Mouse (Mus musculus) lung, embryonic 14.5 days (tissue): Measurements from ENCODE around the gene Ddx6. TPM values are rescaled to one million over a fixed set of nuclear protein-coding genes. Genes with fewer than 3 reads are reported as not detected.
A peak's percentile ranks its signal among the peaks of the same experiment; 100 is the strongest.

ENCODE experiments used
- ATAC-seq: fragments of 200-750 bp; cut with Nextera tagmentation; 2 replicates; pipeline ENCODE4 v1.8.0; 2017; ENCODE audit warnings: mild to moderate bottlenecking, moderate TSS enrichment, moderate library complexity; ENCODE audit not compliant: insufficient read depth
- DNase-seq: peaks from one replicate; pipeline ENCODE4 v3.0.0-alpha.2; 2015
- H3K27ac ChIP-seq: fragments of 300-500 bp; sonication (generic); 2 replicates; pipeline ENCODE4 v1.5.1; 2014; ENCODE audit warnings: low read depth, mild to moderate bottlenecking, moderate library complexity
- H3K27me3 ChIP-seq: fragments of 300-500 bp; sonication (generic); 2 replicates; pipeline ENCODE4 v1.6.1; 2014; ENCODE audit warnings: low read length, control low read depth; ENCODE audit not compliant: insufficient read depth
- H3K36me3 ChIP-seq: fragments of 300-500 bp; sonication (generic); 2 replicates; pipeline ENCODE4 v1.6.1; 2014; ENCODE audit warnings: control low read depth; ENCODE audit not compliant: insufficient read depth
- H3K4me1 ChIP-seq: fragments of 300-500 bp; sonication (generic); 2 replicates; pipeline ENCODE4 v1.6.1; 2014; ENCODE audit warnings: antibody characterized with exemption, control low read depth; ENCODE audit not compliant: insufficient read depth
- H3K4me2 ChIP-seq: fragments of 300-500 bp; sonication (generic); 2 replicates; pipeline ENCODE4 v1.6.1; 2014; ENCODE audit warnings: mild to moderate bottlenecking
- H3K4me3 ChIP-seq: fragments of 300-500 bp; sonication (generic); 2 replicates; pipeline ENCODE4 v1.5.1; 2014; ENCODE audit warnings: low read depth, low read length
- H3K9ac ChIP-seq: fragments of 300-500 bp; sonication (generic); 2 replicates; pipeline ENCODE4 v1.6.1; 2014
- H3K9me3 ChIP-seq: fragments of 300-500 bp; sonication (generic); 2 replicates; pipeline ENCODE4 v1.6.1; 2016; ENCODE audit warnings: low read depth, low read length, control low read depth
- CTCF ChIP-seq: IDR thresholded peaks from 2 replicates; pipeline ENCODE4 v1.5.1; 2016; ENCODE audit warnings: antibody characterized with exemption, low read depth
- WGBS: fragments of 180-500 bp; shearing (Covaris S2); extraction: QIAGEN DNeasy Blood & Tissue Kit; methylation state at CpG from one replicate; pipeline ENCODE4 v1.1.7; 2014; 5-methylcytosine and 5-hydroxymethylcytosine counted together
- polyA plus RNA-seq: library from polyadenylated mRNA; unstranded; fragments of >200 nt; fragmentation: Nextera tagmentation; extraction: Ambion mirVana; gene quantifications from 2 replicates; pipeline ENCODE4 v1.2.1, GENCODE M21; 2014

Gene Ddx6
- polyA plus RNA-seq, 1 experiment from 2014 or later: 21.6 TPM

DNA sequence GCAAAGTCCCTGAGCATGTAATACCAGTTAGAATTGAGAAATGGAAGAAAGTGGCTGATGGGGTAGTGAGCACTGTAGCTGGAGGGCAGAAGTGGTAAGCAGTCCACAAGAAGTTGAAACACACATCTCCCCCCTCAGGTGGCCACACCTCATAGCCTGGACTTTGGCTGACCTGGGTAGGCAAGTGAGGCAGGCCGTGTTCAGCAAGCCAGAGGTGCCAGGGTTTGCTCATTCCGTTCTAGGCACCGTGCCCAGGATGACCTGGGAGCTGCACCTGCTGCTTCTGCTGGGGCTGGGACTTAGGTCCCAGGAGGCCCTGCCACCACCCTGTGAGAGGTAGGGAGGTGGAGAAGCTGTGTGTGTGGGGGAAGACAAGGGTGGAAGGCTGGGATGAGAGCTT lies 68.3 kb downstream of the Ddx6 start, which contains the start of gene Treh:
Treh (plus strand) TSS at position 229 of the 400 bp plus-strand sequence.
- ATAC-seq: no peak
- Histone ChIP-seq H3K4me2 (no peak within 1 kb of the TSS), H3K27ac (no peak within 1 kb of the TSS), H3K27me3 (no peaks in the 10 kb centered on the region), H3K9ac (no peak within 1 kb of the TSS), H3K36me3 (no peaks in the 10 kb centered on the region), H3K4me1 (no peaks in the 10 kb centered on the region), H3K4me3 (no peak within 1 kb of the TSS), H3K9me3 (no peaks in the 10 kb centered on the region)
- DNase-seq: no peak
- WGBS: 73% methylated on average over 3 of the region's 3 CpGs
- no peak for TF ChIP-seq CTCF

DNA sequence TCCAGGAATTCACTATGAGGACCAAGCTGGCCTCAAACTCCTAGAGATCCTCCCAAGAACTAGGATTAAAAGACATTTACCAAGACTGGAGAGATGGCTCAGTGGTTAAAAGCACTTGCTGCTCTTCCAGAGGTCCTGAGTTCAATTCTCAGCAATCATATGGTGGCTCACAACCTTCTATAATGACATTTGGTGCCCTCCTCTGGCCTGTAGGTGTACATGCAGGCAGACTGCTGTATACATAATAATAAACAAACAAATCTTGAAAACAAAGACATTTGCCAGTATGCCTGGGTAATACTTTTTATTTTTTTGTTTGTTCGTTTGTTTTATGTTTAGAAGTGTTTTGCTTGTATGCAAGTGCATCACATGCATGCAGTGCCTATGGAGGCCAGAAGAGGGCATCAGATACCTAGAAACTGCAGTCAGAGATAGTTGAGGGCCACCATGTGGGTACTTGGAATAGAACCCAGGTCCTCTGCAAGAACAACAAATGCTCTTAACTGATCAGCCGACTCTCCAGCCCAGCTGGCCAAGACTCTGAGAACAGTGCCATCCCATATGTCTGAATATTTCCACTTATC lies 73.7 kb downstream of the Ddx6 start:
- DNase-seq (no peak), ATAC-seq (no peak)
- TF ChIP-seq CTCF: peak; percentile 41
- Histone ChIP-seq H3K4me1 (no peaks in the 10 kb centered on the region), H3K27ac (no peak overlapping the region), H3K4me3 (no peak overlapping the region), H3K36me3 (no peaks in the 10 kb centered on the region), H3K9ac (no peak overlapping the region), H3K27me3 (no peaks in the 10 kb centered on the region), H3K4me2 (no peak overlapping the region), H3K9me3 (no peaks in the 10 kb centered on the region)
- whole genome bisulfite sequencing: 91% methylated on average over 2 of the region's 2 CpGs

DNA sequence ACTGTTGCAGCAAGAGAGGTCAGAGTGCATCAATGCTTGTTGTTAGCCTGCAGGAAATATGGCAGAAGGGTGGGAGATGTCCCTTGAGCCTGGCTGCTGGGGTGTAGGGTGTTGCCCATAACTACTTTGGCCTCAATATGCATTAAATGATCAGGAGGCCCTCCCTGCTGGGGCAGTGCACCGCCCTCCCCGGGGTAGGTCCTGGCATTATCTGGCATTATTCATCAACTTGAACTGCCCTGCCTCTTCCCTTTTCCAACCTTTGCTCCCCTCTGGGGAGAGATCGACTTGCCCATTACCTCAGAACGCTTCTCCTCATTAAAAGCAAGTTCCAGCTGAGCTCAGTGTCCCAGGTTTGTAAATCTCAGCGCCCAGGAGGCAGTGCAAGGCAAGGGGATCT lies 74.9 kb downstream of the Ddx6 start:
- ATAC-seq: no peak
- 72% methylated on average over 5 of the region's 5 CpGs for WGBS
- H3K36me3 ChIP-seq: no peaks in the 10 kb centered on the region

DNA sequence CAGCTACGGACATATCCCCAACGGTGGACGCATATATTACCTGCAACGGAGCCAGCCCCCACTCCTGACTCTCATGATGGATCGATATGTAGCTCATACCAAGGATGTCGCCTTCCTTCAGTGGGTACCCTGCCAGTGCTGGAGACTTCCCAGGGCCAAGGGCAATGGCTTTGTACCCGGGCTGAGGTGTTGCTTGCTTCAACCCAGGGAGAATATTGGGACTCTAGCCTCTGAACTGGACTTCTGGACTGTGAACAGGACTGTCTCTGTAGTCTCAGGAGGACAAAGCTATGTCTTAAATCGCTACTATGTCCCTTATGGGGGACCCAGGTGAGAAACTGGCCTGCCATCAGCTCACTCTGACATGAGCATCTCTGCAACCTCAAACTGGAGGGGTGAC lies 78.4 kb downstream of the Ddx6 start:
- 79% methylated on average over 8 of the region's 8 CpGs for WGBS

More for the DNA sequence above, 74.9 kb downstream of the Ddx6 start:
- Histone ChIP-seq H3K4me2 (no peak overlapping the region), H3K4me1 (no peaks in the 10 kb centered on the region), H3K27ac (no peak overlapping the region), H3K27me3 (no peaks in the 10 kb centered on the region), H3K9ac (no peak overlapping the region), H3K4me3 (no peak overlapping the region), H3K9me3 (no peaks in the 10 kb centered on the region)
- DNase-seq: no peak
- no peak for TF ChIP-seq CTCF

DNA sequence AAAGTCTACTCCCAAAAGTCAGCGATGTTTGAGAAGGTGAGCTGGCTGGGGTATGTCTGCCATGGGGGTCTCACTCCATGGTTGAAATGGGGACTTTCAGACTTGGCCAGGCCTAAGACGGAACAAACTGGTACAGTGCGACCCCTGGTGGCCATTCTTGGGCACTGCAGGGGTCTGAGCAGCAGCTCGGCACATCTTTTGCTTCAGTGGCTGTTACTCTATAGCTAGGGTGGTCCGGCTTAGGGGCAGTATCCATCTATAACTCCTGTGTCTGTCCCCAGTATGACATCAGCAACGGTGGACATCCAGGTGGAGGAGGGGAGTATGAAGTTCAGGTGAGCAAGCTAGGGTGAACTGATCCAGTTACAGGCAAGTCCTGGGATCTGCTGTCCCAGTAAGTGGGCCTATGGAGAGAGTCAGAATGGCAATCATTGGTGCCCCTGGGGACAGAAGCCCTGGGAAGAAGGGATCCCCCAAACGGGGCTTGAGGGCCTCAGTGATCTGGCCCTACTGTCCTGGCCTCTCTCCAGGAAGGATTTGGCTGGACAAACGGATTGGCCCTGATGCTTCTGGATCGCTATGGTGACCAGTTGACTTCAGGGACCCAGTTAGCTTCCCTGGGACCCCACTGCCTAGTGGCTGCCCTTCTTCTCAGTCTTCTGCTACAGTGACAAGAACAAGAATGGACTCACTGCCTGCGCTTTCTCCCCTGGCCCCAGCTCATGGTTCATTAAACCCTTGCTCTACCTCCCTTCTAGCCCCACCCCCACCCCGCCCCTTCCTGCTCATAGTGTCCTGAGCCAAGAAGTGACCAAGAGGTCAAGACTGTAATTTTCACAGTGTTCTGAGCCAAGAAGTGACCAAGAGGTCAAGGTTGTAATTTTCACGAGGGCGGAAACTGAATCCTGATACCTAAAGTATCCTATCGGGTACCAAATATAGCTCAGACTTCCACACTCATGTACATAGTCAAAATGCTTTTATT lies 80.9 kb downstream of the Ddx6 start:
- ATAC-seq (peak; percentile 76), DNase-seq (peak; percentile 90)
- H3K4me1 ChIP-seq: no peaks in the 10 kb centered on the region
- no peak overlapping the region for H3K9ac ChIP-seq
- H3K27ac ChIP-seq: no peak overlapping the region
- no peak overlapping the region for H3K4me2 ChIP-seq
- WGBS: 38% methylated on average over 14 of the region's 14 CpGs
- TF ChIP-seq CTCF: peak; percentile 99
- H3K36me3 ChIP-seq: peaks cover 39% of the 10 kb centered on the region
- H3K27me3 ChIP-seq: no peaks in the 10 kb centered on the region
- H3K4me3 ChIP-seq: no peak overlapping the region
- no peaks in the 10 kb centered on the region for H3K9me3 ChIP-seq

More for the DNA sequence above, 78.4 kb downstream of the Ddx6 start:
- no peak for TF ChIP-seq CTCF
- Histone ChIP-seq H3K9ac (no peak overlapping the region), H3K36me3 (peaks cover 23% of the 10 kb centered on the region), H3K4me2 (no peak overlapping the region), H3K9me3 (no peaks in the 10 kb centered on the region), H3K4me1 (no peaks in the 10 kb centered on the region), H3K4me3 (no peak overlapping the region), H3K27me3 (no peaks in the 10 kb centered on the region), H3K27ac (no peak overlapping the region)
- ATAC-seq (no peak), DNase-seq (no peak)

DNA sequence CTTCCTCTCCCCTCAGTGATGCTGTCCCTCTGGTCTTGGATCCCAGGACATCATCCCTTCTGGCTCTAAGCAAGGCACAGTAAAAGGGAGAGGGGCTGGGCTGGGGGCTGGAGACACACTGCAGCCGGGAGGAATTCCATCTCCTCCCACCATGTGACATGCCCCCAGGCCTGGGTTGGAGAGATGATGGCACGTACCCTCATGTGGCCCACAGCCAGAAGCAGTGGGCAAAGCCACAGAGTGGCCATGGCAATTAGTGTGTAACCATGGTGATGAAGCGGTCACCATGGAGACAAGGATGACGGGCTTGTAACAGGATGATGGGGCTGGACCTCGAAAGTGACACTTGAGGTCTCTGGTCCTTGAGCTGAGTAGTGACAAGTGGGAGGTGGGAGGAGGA lies 81.9 kb downstream of the Ddx6 start:
- no peak for ATAC-seq

DNA sequence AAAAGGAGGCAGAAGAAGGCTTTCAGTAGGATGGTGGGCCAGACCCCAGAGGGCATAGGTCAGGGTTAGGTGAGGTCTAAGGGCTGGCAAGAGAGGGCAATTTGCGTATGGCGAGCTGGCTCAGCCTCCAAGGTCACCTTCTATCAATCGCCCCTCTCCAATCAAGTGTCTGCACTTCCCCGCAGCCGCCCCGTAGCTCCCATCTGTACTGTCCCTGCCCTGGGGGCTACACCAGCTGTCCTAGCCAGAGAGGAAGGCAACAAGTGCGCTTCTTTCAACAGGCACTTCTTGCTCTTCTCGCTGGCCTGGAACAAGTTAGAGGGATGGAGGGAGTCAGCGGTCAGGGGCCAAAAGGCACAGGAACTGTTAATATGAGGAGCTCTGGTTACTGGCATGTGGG lies 83.3 kb downstream of the Ddx6 start:
- WGBS: 66% methylated on average over 9 of the region's 9 CpGs
- TF ChIP-seq CTCF: no peak
- Histone ChIP-seq H3K27ac (no peak overlapping the region), H3K4me2 (no peak overlapping the region), H3K9ac (no peak overlapping the region), H3K4me1 (no peaks in the 10 kb centered on the region), H3K36me3 (peaks cover 56% of the 10 kb centered on the region), H3K9me3 (no peaks in the 10 kb centered on the region), H3K4me3 (no peak overlapping the region), H3K27me3 (no peaks in the 10 kb centered on the region)
- DNase-seq (no peak), ATAC-seq (no peak)

More for the DNA sequence above, 81.9 kb downstream of the Ddx6 start:
- Histone ChIP-seq H3K4me2 (no peak overlapping the region), H3K27me3 (no peaks in the 10 kb centered on the region), H3K36me3 (peaks cover 45% of the 10 kb centered on the region), H3K4me1 (no peaks in the 10 kb centered on the region), H3K4me3 (no peak overlapping the region), H3K27ac (no peak overlapping the region), H3K9ac (no peak overlapping the region), H3K9me3 (no peaks in the 10 kb centered on the region)
- peak; percentile 5 for DNase-seq
- TF ChIP-seq CTCF: no peak
- 61% methylated on average over 5 of the region's 5 CpGs for WGBS

Other genes starting within 250 kb of the Ddx6 start
- gene Vps11, start 243.2 kb upstream of the Ddx6 start, polyA plus RNA-seq: 26.0 and 26.8 TPM in 2 replicates
- gene Hyou1, start 225.4 kb upstream of the Ddx6 start, polyA plus RNA-seq: 38.4 and 39.7 TPM in 2 replicates
- 15.5 and 15.8 TPM in 2 replicates for gene Slc37a4, start 208.0 kb upstream of the Ddx6 start, polyA plus RNA-seq
- gene Rps25, start 197.8 kb upstream of the Ddx6 start, polyA plus RNA-seq: 2,509 and 2,694 TPM in 2 replicates
- 116 and 121 TPM in 2 replicates for gene Trappc4, start 197.3 kb upstream of the Ddx6 start, polyA plus RNA-seq
- gene Ccdc84, start 186.3 kb upstream of the Ddx6 start, polyA plus RNA-seq: 24.4 and 27.7 TPM in 2 replicates
- not detected in 2 replicates for gene Foxr1, start 163.8 kb upstream of the Ddx6 start, polyA plus RNA-seq
- gene Upk2, start 149.9 kb upstream of the Ddx6 start, polyA plus RNA-seq: 0.39 and 0.53 TPM in 2 replicates
- 16.3 and 17.3 TPM in 2 replicates for gene Bcl9l, start 122.1 kb upstream of the Ddx6 start, polyA plus RNA-seq
- gene Cxcr5, start 43.0 kb upstream of the Ddx6 start, polyA plus RNA-seq: not detected in 2 replicates
- gene Treh, start 68.3 kb downstream of the Ddx6 start, polyA plus RNA-seq: not detected in 2 replicates
- gene Phldb1, start 130.3 kb downstream of the Ddx6 start, polyA plus RNA-seq: 30.7 and 35.0 TPM in 2 replicates
- gene Arcn1, start 163.0 kb downstream of the Ddx6 start, polyA plus RNA-seq: 224 and 239 TPM in 2 replicates
- 103 and 106 TPM in 2 replicates for gene Ift46, start 163.0 kb downstream of the Ddx6 start, polyA plus RNA-seq
- 0.80 and 0.85 TPM in 2 replicates for gene Tmem25, start 194.4 kb downstream of the Ddx6 start, polyA plus RNA-seq
- gene Ttc36, start 198.2 kb downstream of the Ddx6 start, polyA plus RNA-seq: 0.91 TPM in 1 of 2 replicates, not detected in the other